Mouse (Mus musculus): ENCODE results near the gene Tmf1. TPM values are rescaled to one million over a fixed set of nuclear protein-coding genes. Genes with fewer than 3 reads are reported as not detected.

Tmf1 gene
- 57.5 TPM for total RNA-seq (2023)

GRCm38 (mm10) chr6:97178491-97179366 is at the start of gene Tmf1:
TSS of gene Tmf1 (minus strand) at chr6:97179122.

GRCm38 (mm10) chr6:97210191-97210961 is 31.5 kb upstream of the Tmf1 start, which contains the start of gene Arl6ip5:
TSS of gene Arl6ip5 (plus strand) at chr6:97210689.

GRCm38 (mm10) chr6:97205439-97205885 is 26.5 kb upstream of the Tmf1 start, which contains the start of gene Uba3:
TSS of gene Uba3 (minus strand) at chr6:97205647.

GRCm38 (mm10) chr6:97148383-97149251 is 30.3 kb downstream of the Tmf1 start, which contains the start of gene Eogt:
TSS of gene Eogt (minus strand) at chr6:97149182.

Other genes starting within 250 kb of the Tmf1 start
- gene Fam19a4, start 118.7 kb downstream of the Tmf1 start, total RNA-seq (2023): not detected
- gene Eogt, start 29.9 kb downstream of the Tmf1 start, total RNA-seq (2023): 17.3 TPM
- 53.7 TPM for gene Uba3, start 26.5 kb upstream of the Tmf1 start, total RNA-seq (2023)
- 136 TPM for gene Arl6ip5, start 31.6 kb upstream of the Tmf1 start, total RNA-seq (2023)
- gene Lmod3, start 73.6 kb upstream of the Tmf1 start, total RNA-seq (2023): not detected